Mouse (Mus musculus): ENCODE measurements around the gene Rragd. TPM values are rescaled to one million over a fixed set of nuclear protein-coding genes. Genes with fewer than 3 reads are reported as not detected.
"Not testable (repeated sequence)": the region's sequence is repeated elsewhere in the genome, so short reads cannot be mapped to it uniquely, and the experiment has no call there.

The Rragd gene
- polyA plus RNA-seq, 1 experiment from 2014 or later: 26.8 TPM

DNA sequence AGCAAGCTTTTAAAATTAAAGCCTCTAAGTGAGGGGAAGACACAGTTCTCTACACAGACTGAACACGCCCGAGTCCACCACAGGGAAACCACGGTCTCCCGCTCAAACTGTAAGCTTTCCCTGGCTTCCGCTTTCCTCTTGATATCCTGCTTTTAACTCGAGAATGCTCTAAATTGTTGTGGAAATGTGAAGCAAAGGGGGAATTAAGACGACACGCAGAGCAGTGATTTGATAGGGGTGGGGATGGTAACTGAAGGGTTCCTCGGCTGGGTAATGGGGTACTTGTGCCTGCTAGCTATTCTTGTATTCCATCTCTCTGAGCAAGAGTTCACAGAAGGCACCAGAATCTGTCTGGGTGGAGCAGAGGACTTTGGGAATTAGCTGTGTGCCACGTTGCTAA, 34.1 kb upstream of the Rragd start:
- Histone ChIP-seq H3K4me3 (replicated peaks; ENCODE audit: low read depth, low read length) (no peak overlapping the region), H3K27ac (no peak overlapping the region), H3K9ac (ENCODE audit: low read depth, low read length) (no peak overlapping the region), H3K27me3 (ENCODE audit: insufficient read depth, low read length) (no peaks in the 10 kb centered on the region), H3K4me2 (ENCODE audit: low read length) (no peak overlapping the region), H3K9me3 (replicated peaks; ENCODE audit: low read length) (no peaks in the 10 kb centered on the region), H3K36me3 (ENCODE audit: insufficient read depth, low read length) (no peaks in the 10 kb centered on the region), H3K4me1 (replicated peaks; ENCODE audit: insufficient read depth, low read length) (no peaks in the 10 kb centered on the region; the same call in 1 of the 2 replicates)
- 42% methylated on average over 10 of the region's 10 CpGs for WGBS
- peak; percentile 25 for DNase-seq (ENCODE audit: low spot score)
- ATAC-seq (replicated peaks; ENCODE audit: low FRiP score, low read depth): no peak
- TF ChIP-seq CTCF (IDR thresholded peaks at IDR 0.05; ENCODE audit: low read depth): no peak

DNA sequence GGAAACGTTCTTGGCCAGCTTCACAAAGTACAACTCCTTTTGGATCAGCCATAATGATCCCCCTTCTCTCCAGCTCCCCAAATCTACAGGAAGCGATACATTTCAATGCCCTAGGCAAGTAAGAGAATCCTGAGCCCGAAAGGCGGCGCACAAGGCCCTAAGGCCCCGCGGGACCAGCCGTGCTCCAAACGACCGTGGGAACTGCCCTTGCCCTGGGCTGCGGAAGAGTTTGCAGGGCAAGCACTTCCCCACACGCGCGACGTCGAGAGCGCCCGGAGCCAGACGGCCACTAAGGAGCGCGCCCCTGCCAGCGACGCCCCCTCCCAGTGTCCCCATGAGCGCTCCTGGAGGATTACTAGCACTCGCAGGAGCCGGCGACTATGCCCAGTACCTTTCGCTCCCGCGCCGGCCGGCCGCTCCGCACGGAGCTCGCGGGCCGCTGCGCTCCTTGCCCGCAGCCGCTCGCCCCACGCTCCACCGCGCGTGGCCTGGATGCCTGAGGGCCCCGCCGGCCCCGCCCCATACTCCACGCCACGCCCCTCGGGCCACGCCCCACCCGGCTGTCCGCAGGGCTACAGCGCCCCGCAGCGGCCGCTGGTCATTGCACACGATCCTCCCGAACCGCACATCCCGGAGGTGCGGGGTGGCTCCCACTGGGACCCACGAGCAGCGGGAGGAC, 32.3 kb upstream of the Rragd start, which contains the start of gene Ankrd6:
TSS of gene Ankrd6 (minus strand) at position 486 of the 679 bp plus-strand sequence.
- no peaks in the 10 kb centered on the region; the same call in 1 of the 2 replicates for H3K4me1 ChIP-seq (replicated peaks; ENCODE audit: insufficient read depth, low read length)
- H3K27ac ChIP-seq: no peak within 1 kb of the TSS
- no peaks in the 10 kb centered on the region for H3K9me3 ChIP-seq (replicated peaks; ENCODE audit: low read length)
- H3K4me2 ChIP-seq (ENCODE audit: low read length): peak within 1 kb of the TSS; percentile 90
- peak; percentile 90 for ATAC-seq (replicated peaks; ENCODE audit: low FRiP score, low read depth)
- H3K36me3 ChIP-seq (ENCODE audit: insufficient read depth, low read length): no peaks in the 10 kb centered on the region
- peak; percentile 84 for TF ChIP-seq CTCF (IDR thresholded peaks at IDR 0.05; ENCODE audit: low read depth)
- no peaks in the 10 kb centered on the region for H3K27me3 ChIP-seq (ENCODE audit: insufficient read depth, low read length)
- H3K9ac ChIP-seq (ENCODE audit: low read depth, low read length): peak within 1 kb of the TSS; percentile 61
- peak within 1 kb of the TSS; percentile 61 for H3K4me3 ChIP-seq (replicated peaks; ENCODE audit: low read depth, low read length)
- DNase-seq (ENCODE audit: low spot score): peak; percentile 84
- under 1% methylated on average over 66 of the region's 66 CpGs for WGBS

- Histone ChIP-seq H3K9me3 (replicated peaks; ENCODE audit: low read length) (no peaks in the 10 kb centered on the region), H3K4me2 (ENCODE audit: low read length) (peak overlapping the region; percentile 90), H3K36me3 (ENCODE audit: insufficient read depth, low read length) (no peaks in the 10 kb centered on the region), H3K9ac (ENCODE audit: low read depth, low read length) (no peak overlapping the region), H3K4me1 (replicated peaks; ENCODE audit: insufficient read depth, low read length) (no peaks in the 10 kb centered on the region; the same call in 1 of the 2 replicates), H3K27ac (no peak overlapping the region), H3K27me3 (ENCODE audit: insufficient read depth, low read length) (no peaks in the 10 kb centered on the region), H3K4me3 (replicated peaks; ENCODE audit: low read depth, low read length) (peak overlapping the region; percentile 61)
- WGBS: 7% methylated on average over 34 of the region's 34 CpGs
- ATAC-seq (replicated peaks; ENCODE audit: low FRiP score, low read depth) (peak; percentile 41), DNase-seq (ENCODE audit: low spot score) (no peak)
- no peak for TF ChIP-seq CTCF (IDR thresholded peaks at IDR 0.05; ENCODE audit: low read depth)
These were observed 31.5 kb upstream of the Rragd start for GRCm38 (mm10) chr4:32951035-32951940.

DNA sequence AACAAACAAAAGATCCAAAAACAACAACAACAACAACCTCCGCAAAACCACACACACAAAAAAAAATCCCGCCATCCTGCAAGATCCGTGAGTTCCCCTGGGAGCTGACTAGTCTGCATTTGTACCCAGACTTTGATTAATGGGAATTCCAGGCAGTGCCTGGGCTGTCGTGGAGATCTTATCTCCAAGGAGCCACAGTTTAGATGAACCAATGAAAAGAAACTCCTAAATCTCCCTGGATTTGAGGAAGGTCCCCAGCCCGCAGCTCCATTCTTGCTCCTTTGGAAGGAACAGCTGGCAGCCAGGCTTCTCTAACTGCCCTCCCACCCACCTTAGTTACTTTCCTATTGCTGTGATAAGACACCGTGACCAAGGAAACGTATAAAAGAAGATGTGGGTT, 30.2 kb upstream of the Rragd start:
- Histone ChIP-seq H3K4me3 (replicated peaks; ENCODE audit: low read depth, low read length) (no peak overlapping the region), H3K9ac (ENCODE audit: low read depth, low read length) (no peak overlapping the region), H3K36me3 (ENCODE audit: insufficient read depth, low read length) (no peaks in the 10 kb centered on the region), H3K9me3 (replicated peaks; ENCODE audit: low read length) (no peaks in the 10 kb centered on the region), H3K27me3 (ENCODE audit: insufficient read depth, low read length) (no peaks in the 10 kb centered on the region), H3K4me1 (replicated peaks; ENCODE audit: insufficient read depth, low read length) (no peaks in the 10 kb centered on the region; the same call in 1 of the 2 replicates), H3K27ac (no peak overlapping the region), H3K4me2 (ENCODE audit: low read length) (peak overlapping the region; percentile 90)
- ATAC-seq (replicated peaks; ENCODE audit: low FRiP score, low read depth) (no peak), DNase-seq (ENCODE audit: low spot score) (peak; percentile 42)
- WGBS: 4% methylated on average over 7 of the region's 7 CpGs
- no peak for TF ChIP-seq CTCF (IDR thresholded peaks at IDR 0.05; ENCODE audit: low read depth)

DNA sequence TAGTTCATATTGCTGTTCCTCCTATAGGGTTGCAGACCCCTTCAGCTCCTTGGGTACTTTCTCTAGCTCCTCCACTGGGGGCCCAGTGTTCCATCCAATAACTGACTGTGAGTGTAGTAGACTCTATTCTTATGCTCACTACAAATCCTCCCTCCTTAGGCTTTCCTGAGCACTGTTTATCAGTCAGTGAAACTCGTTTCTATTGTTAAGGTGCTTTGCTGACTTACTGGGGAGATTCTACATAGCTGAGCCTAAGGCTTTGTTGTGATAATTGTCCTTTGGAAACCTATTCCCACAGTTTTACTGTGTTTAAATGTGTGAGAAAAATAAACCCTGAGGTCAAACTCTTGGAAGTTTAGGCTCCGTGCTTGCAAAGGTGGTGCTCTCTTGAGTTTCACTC, 26.4 kb upstream of the Rragd start:
- no peak for TF ChIP-seq CTCF (IDR thresholded peaks at IDR 0.05; ENCODE audit: low read depth)
- Histone ChIP-seq H3K4me1 (replicated peaks; ENCODE audit: insufficient read depth, low read length) (no peaks in the 10 kb centered on the region; the same call in 1 of the 2 replicates), H3K36me3 (ENCODE audit: insufficient read depth, low read length) (no peaks in the 10 kb centered on the region), H3K27ac (no peak overlapping the region), H3K4me3 (replicated peaks; ENCODE audit: low read depth, low read length) (no peak overlapping the region), H3K9ac (ENCODE audit: low read depth, low read length) (no peak overlapping the region), H3K9me3 (replicated peaks; ENCODE audit: low read length) (no peaks in the 10 kb centered on the region), H3K4me2 (ENCODE audit: low read length) (no peak overlapping the region), H3K27me3 (ENCODE audit: insufficient read depth, low read length) (no peaks in the 10 kb centered on the region)
- ATAC-seq (replicated peaks; ENCODE audit: low FRiP score, low read depth) (no peak), DNase-seq (ENCODE audit: low spot score) (no peak)
- 45% methylated on average over 2 of the region's 2 CpGs for WGBS

GRCm38 (mm10) chr4:32961394-32961793, 21.4 kb upstream of the Rragd start:
- WGBS: 59% methylated on average over 3 of the region's 3 CpGs

GRCm38 (mm10) chr4:32964619-32965018, 18.2 kb upstream of the Rragd start:
- not testable (repeated sequence) for H3K4me3 ChIP-seq (replicated peaks; ENCODE audit: low read depth, low read length); H3K4me1 ChIP-seq (replicated peaks; ENCODE audit: insufficient read depth, low read length); H3K9ac ChIP-seq (ENCODE audit: low read depth, low read length); H3K4me2 ChIP-seq (ENCODE audit: low read length); H3K27ac ChIP-seq; DNase-seq (ENCODE audit: low spot score); H3K27me3 ChIP-seq (ENCODE audit: insufficient read depth, low read length); H3K36me3 ChIP-seq (ENCODE audit: insufficient read depth, low read length); H3K9me3 ChIP-seq (replicated peaks; ENCODE audit: low read length); ATAC-seq (replicated peaks; ENCODE audit: low FRiP score, low read depth)
- WGBS: 85% methylated on average over 19 of the region's 19 CpGs

More at GRCm38 (mm10) chr4:32961394-32961793, 21.4 kb upstream of the Rragd start:
- no peak for TF ChIP-seq CTCF (IDR thresholded peaks at IDR 0.05; ENCODE audit: low read depth)
- ATAC-seq (replicated peaks; ENCODE audit: low FRiP score, low read depth) (no peak), DNase-seq (ENCODE audit: low spot score) (no peak)
- H3K9me3 ChIP-seq (replicated peaks; ENCODE audit: low read length): no peaks in the 10 kb centered on the region
- no peaks in the 10 kb centered on the region for H3K4me1 ChIP-seq (replicated peaks; ENCODE audit: insufficient read depth, low read length)
- H3K4me2 ChIP-seq (ENCODE audit: low read length): no peak overlapping the region
- no peaks in the 10 kb centered on the region for H3K36me3 ChIP-seq (ENCODE audit: insufficient read depth, low read length)
- H3K9ac ChIP-seq (ENCODE audit: low read depth, low read length): no peak overlapping the region
- no peak overlapping the region for H3K27ac ChIP-seq
- no peak overlapping the region for H3K4me3 ChIP-seq (replicated peaks; ENCODE audit: low read depth, low read length)
- H3K27me3 ChIP-seq (ENCODE audit: insufficient read depth, low read length): no peaks in the 10 kb centered on the region
